Mouse (Mus musculus): ENCODE results near the gene Ltbp2. TPM values are rescaled to one million over a fixed set of nuclear protein-coding genes. Genes with fewer than 3 reads are reported as not detected.
A peak's percentile ranks its signal among the peaks of the same experiment; 100 is the strongest.

Ltbp2 gene
- polyA plus RNA-seq, 1 experiment from 2014 or later, result 2.7 TPM

- Histone ChIP-seq H3K27me3 (0 out of 2 replicates have a peak, but pooled peaks cover 3% of the 10 kb centered on the region), H3K9me3 (no peaks in the 10 kb centered on the region), H3K4me2 (replicated peaks) (no peak overlapping the region), H3K4me3 (no peak overlapping the region), H3K4me1 (peaks cover 13% of the 10 kb centered on the region), H3K27ac (no peak overlapping the region), H3K36me3 (no peaks in the 10 kb centered on the region), H3K9ac (no peak overlapping the region)
- WGBS, result 75% methylated on average over 7 of the region's 7 CpGs
- no peak for ATAC-seq (ENCODE audit: low FRiP score, low read depth)
These were observed 28.1 kb upstream of the Ltbp2 start for GRCm38 (mm10) chr12:84904399-84904798.

DNA sequence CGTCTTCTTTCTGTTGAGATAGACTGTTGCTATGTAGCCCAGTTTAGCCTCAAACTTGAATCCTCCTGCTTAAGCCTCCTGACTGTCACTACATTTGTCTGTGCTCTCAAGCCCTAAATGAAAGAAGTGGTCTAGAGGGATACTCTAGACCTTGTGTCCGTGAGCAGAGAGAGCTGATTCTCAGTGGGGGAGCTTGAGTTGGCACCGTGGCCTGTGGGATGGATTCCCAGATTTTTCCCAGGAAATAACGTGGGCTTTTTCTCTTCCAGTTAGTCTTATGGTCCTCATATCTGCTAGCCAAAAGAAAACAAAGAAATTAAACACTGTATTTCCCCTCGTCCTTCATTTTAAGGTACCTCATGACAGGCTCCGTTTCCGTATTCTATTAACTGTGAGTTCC, 24.0 kb upstream of the Ltbp2 start:
- Histone ChIP-seq H3K36me3 (no peaks in the 10 kb centered on the region), H3K9me3 (no peaks in the 10 kb centered on the region), H3K27ac (no peak overlapping the region), H3K4me2 (replicated peaks) (no peak overlapping the region), H3K9ac (no peak overlapping the region), H3K27me3 (peaks cover 9% of the 10 kb centered on the region; the same call in 1 of the 2 replicates), H3K4me1 (no peaks in the 10 kb centered on the region), H3K4me3 (no peak overlapping the region)
- WGBS, result 83% methylated on average over 7 of the region's 7 CpGs
- no peak for ATAC-seq (ENCODE audit: low FRiP score, low read depth)

DNA sequence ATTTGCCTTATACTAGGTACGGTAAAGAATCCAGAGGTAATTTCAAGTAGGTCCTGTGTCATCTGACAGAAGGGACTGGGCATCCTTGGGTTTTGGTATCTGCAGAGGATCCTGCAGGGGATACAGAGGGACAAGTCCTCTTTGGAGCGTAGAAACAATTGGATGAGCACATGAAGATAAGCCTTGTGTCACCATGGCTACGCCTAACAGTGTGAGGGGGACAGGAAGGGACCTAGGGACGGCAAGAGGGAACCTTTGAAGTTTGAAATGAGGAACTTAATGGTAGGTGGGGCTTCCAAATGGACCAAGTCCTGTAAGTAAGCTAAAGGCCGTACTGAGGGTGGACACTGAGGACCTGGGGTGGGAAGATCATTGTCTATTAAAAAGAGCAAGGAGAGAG, 21.0 kb upstream of the Ltbp2 start:
- no peaks in the 10 kb centered on the region for H3K36me3 ChIP-seq
- peaks cover 9% of the 10 kb centered on the region; the same call in 1 of the 2 replicates for H3K27me3 ChIP-seq
- peaks cover 10% of the 10 kb centered on the region for H3K4me1 ChIP-seq
- H3K27ac ChIP-seq, result no peak overlapping the region
- H3K4me3 ChIP-seq, result no peak overlapping the region
- no peak overlapping the region for H3K4me2 ChIP-seq (replicated peaks)
- no peak overlapping the region for H3K9ac ChIP-seq
- H3K9me3 ChIP-seq, result no peaks in the 10 kb centered on the region
- 72% methylated on average over 5 of the region's 5 CpGs for WGBS
- no peak for ATAC-seq (ENCODE audit: low FRiP score, low read depth)

DNA sequence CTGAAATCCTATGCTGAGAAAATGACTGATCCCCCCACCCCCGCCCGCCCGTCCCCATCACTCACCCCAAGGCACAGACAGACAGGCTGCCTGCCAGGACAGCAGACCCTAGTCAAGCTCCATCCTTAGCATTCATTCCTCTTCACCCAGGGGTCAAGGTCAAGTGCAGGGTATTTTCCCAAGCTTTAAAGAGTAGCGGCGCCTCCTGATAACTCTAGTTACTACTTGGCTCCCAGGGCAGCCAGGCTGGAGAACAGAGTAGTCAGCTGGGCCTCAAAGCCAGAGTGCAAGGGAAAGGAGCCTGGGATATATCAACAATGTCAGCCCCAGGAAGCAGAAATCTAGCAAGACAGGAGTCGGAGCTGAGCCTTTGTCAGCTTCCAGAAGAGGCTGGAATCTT, 19.9 kb upstream of the Ltbp2 start:
- no peak overlapping the region for H3K4me3 ChIP-seq
- H3K4me1 ChIP-seq, result peaks cover 10% of the 10 kb centered on the region
- peaks cover 9% of the 10 kb centered on the region; the same call in 1 of the 2 replicates for H3K27me3 ChIP-seq
- no peak overlapping the region for H3K27ac ChIP-seq
- H3K9me3 ChIP-seq, result no peaks in the 10 kb centered on the region
- ATAC-seq (ENCODE audit: low FRiP score, low read depth), result no peak
- H3K9ac ChIP-seq, result no peak overlapping the region
- H3K36me3 ChIP-seq, result no peaks in the 10 kb centered on the region
- no peak overlapping the region for H3K4me2 ChIP-seq (replicated peaks)
- WGBS, result 73% methylated on average over 6 of the region's 6 CpGs

DNA sequence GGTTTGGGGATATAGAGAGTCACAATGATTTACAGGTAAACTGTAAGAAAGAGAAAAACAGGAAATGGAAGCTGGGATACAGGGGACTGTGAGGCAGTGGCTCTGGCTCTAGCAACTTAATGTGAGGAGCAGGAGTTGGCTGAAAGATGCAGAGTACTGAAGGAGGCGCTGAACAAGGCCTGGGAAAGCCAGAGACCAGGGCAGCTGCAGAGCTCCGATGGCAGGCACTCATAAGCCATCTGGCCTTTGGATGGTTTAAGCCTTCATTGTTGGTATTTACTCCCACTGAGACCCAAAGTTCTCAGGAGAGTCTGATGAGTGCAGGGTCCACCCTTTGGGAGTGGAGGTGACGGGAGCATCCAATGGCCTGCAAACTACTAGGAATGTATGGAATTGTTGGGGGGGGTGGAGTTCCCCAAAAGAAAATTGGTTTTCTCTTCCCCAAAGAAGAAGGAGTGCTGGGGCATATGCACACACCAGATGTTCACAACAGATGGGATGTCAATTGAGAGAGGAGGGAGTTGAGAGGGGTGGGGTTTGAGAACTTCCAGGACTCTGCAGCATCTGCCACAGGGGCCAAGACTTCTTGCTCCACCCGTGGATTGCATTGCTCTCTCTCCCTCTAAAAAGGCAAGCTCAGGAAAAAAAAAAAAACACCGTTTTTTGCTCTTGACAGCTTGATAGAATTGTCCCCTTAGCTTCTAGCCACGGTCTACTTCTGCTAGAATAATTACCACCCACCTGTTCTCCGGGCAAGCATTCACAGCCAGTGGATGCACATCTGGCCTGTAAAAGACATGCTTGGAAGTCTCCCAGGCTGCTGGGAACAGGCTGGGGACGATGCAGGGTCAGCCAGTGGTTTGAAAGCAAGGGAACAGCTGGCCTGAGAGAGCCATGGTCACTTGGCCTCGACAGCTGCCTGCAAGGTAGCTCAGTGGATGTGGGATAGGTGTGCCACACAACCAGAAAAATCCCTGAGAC, 17.6 kb upstream of the Ltbp2 start:
- H3K4me1 ChIP-seq, result peaks cover 10% of the 10 kb centered on the region
- no peak overlapping the region for H3K27ac ChIP-seq
- H3K36me3 ChIP-seq, result no peaks in the 10 kb centered on the region
- 27% methylated on average over 9 of the region's 9 CpGs for WGBS
- H3K4me3 ChIP-seq, result no peak overlapping the region
- H3K9ac ChIP-seq, result no peak overlapping the region
- peak; percentile 89 for ATAC-seq (ENCODE audit: low FRiP score, low read depth)
- no peak overlapping the region for H3K4me2 ChIP-seq (replicated peaks)
- H3K9me3 ChIP-seq, result no peaks in the 10 kb centered on the region
- H3K27me3 ChIP-seq, result peaks cover 11% of the 10 kb centered on the region; the same call in 1 of the 2 replicates

DNA sequence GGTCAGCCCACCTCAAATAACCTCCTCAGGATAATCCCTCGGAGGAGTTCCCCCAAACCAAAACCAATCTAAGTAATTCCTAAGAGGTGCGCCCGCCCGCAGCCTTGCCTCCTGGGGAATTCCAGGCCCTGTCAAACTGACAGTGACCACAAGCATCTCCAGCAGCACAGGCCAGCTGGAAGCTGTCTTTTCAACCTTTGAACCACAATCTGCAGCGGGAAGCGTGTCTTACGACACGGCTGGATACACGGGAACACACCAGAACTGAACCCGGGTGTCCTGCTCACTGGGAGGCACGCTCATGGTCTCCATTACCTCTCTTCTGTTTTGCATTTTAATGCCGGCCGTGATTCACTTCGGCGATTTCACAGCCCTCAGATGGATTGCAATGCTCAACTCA, 14.0 kb upstream of the Ltbp2 start:
- ATAC-seq (ENCODE audit: low FRiP score, low read depth), result no peak
- Histone ChIP-seq H3K9ac (no peak overlapping the region), H3K36me3 (no peaks in the 10 kb centered on the region), H3K27ac (no peak overlapping the region), H3K4me2 (replicated peaks) (no peak overlapping the region), H3K4me3 (no peak overlapping the region), H3K9me3 (no peaks in the 10 kb centered on the region), H3K27me3 (0 out of 2 replicates have a peak, but pooled peaks cover 6% of the 10 kb centered on the region), H3K4me1 (peaks cover 10% of the 10 kb centered on the region)
- WGBS, result 63% methylated on average over 15 of the region's 15 CpGs

- 67% methylated on average over 11 of the region's 11 CpGs for WGBS
- no peaks in the 10 kb centered on the region for H3K4me1 ChIP-seq
- no peaks in the 10 kb centered on the region for H3K36me3 ChIP-seq
- H3K27ac ChIP-seq, result no peak overlapping the region
- H3K4me3 ChIP-seq, result no peak overlapping the region
- peaks cover 27% of the 10 kb centered on the region for H3K27me3 ChIP-seq
- H3K9ac ChIP-seq, result no peak overlapping the region
- H3K4me2 ChIP-seq (replicated peaks), result no peak overlapping the region
- no peaks in the 10 kb centered on the region for H3K9me3 ChIP-seq
- no peak for ATAC-seq (ENCODE audit: low FRiP score, low read depth)
These were observed 9.0 kb upstream of the Ltbp2 start for GRCm38 (mm10) chr12:84885107-84885876.

DNA sequence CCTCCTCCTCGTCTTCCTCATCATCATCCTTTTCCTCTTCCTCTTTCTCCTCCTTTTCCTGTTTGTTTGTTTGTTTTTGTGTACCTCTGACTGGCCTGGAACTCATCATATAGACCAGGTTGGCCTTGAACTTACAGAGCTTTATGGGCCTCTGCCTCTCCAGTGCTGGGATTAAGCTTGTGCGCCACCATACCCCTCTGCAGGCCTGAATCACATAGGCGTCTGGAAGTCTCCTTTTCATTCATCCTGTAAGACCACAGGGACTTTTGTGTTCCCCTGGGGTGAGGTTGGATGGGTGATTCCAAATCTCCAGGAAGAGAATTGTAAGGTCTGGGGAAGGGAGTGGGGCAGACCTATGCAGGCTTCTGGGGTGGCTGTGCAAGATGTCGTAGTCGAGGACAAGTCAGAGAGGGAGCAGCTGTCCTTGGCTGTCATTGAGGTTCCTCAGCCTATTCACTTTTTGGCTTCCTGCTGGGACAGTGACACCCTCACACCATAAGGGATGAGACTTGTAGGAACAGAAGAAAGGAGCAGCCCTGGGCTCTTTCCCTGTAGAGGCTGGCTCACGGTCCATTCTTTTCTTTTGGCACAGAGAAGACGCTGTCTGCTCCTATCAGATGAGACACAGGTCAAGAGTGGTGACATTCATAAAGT, 8.2 kb upstream of the Ltbp2 start:
- H3K36me3 ChIP-seq, result no peaks in the 10 kb centered on the region
- no peak overlapping the region for H3K4me2 ChIP-seq (replicated peaks)
- no peak overlapping the region for H3K9ac ChIP-seq
- 84% methylated on average over 7 of the region's 7 CpGs for WGBS
- peaks cover 31% of the 10 kb centered on the region for H3K27me3 ChIP-seq
- H3K9me3 ChIP-seq, result no peaks in the 10 kb centered on the region
- ATAC-seq (ENCODE audit: low FRiP score, low read depth), result no peak
- H3K4me3 ChIP-seq, result no peak overlapping the region
- H3K27ac ChIP-seq, result no peak overlapping the region
- no peaks in the 10 kb centered on the region for H3K4me1 ChIP-seq

GRCm38 (mm10) chr12:84882796-84883195, 6.5 kb upstream of the Ltbp2 start:
- H3K27ac ChIP-seq, result no peak overlapping the region
- WGBS, result 86% methylated on average over 4 of the region's 4 CpGs
- no peak overlapping the region for H3K9ac ChIP-seq
- H3K27me3 ChIP-seq, result peaks cover 49% of the 10 kb centered on the region
- H3K9me3 ChIP-seq, result no peaks in the 10 kb centered on the region
- H3K4me2 ChIP-seq (replicated peaks), result no peak overlapping the region
- H3K4me1 ChIP-seq, result no peaks in the 10 kb centered on the region
- no peak for ATAC-seq (ENCODE audit: low FRiP score, low read depth)
- H3K36me3 ChIP-seq, result no peaks in the 10 kb centered on the region
- no peak overlapping the region for H3K4me3 ChIP-seq

- H3K9ac ChIP-seq, result no peak overlapping the region
- H3K36me3 ChIP-seq, result no peaks in the 10 kb centered on the region
- H3K9me3 ChIP-seq, result no peaks in the 10 kb centered on the region
- ATAC-seq (ENCODE audit: low FRiP score, low read depth), result no peak
- H3K27me3 ChIP-seq, result peaks cover 76% of the 10 kb centered on the region
- H3K4me1 ChIP-seq, result peaks cover 16% of the 10 kb centered on the region; the same call in 1 of the 2 replicates
- no peak overlapping the region for H3K4me2 ChIP-seq (replicated peaks)
- 48% methylated on average over 11 of the region's 11 CpGs for WGBS
- no peak overlapping the region for H3K4me3 ChIP-seq
- H3K27ac ChIP-seq, result no peak overlapping the region
These were observed 3.8 kb upstream of the Ltbp2 start for GRCm38 (mm10) chr12:84880091-84880490.

DNA sequence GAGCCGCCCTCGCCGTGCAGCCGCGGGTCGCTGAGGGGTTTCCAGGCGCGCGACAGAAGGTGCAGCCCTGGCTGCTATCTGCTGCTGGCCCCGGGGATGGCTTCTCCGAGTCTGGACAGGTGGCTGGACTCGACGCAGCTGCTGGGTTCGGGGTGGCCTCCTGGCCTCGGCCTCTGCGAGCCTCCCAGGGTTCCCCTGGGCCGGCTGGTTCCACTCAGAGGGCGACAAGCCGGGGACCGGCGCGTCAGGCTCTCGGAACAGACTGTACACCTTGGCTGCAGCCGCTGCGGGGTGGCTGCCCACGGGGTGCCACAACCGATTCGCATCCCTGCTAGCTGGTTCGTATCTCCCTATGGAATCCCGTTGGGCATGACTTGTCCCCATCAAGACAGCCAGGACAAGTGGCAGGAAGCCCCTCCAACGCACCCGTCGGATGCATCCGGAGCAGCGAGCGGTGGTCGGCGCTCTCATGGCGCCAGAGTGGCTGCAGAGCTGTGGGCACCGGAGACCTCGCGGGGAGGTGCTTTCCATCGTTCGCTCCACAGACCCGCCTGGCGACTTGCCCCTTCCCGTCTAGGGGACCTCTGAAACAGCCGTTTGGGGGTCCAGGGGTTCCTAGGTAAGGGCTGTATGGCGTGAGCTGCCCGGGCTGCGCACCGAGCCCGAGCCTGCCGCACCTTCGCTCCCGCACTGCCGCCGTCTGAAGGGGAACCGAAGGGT, 411 bp downstream of the Ltbp2 start:
- Histone ChIP-seq H3K36me3 (no peaks in the 10 kb centered on the region), H3K9me3 (no peaks in the 10 kb centered on the region), H3K27me3 (peaks cover 76% of the 10 kb centered on the region), H3K27ac (no peak overlapping the region), H3K4me3 (peak overlapping the region; percentile 45), H3K9ac (peak overlapping the region; percentile 54; the same call in 1 of the 2 replicates), H3K4me2 (replicated peaks) (peak overlapping the region; percentile 65), H3K4me1 (peaks cover 16% of the 10 kb centered on the region; the same call in 1 of the 2 replicates)
- 1% methylated on average over 59 of the region's 59 CpGs for WGBS
- peak; percentile 28; the same call in 1 of the 2 replicates for ATAC-seq (ENCODE audit: low FRiP score, low read depth)
